Mouse (Mus musculus): ENCODE data around the gene Olfr20. TPM values are rescaled to one million over a fixed set of nuclear protein-coding genes. Genes with fewer than 3 reads are reported as not detected.
"Not testable (repeated sequence)": the region's sequence is repeated elsewhere in the genome, so short reads cannot be mapped to it uniquely, and the experiment has no call there.

Olfr20 gene
- not detected in 2 replicates for polyA plus RNA-seq (2015; fragmentation: Nextera tagmentation; extraction: Ambion mirVana)

GRCm38 (mm10) chr11:73350483-73350882 lies at the start of gene Olfr20:
Olfr20 (plus strand) TSS chr11:73350783.
- Histone ChIP-seq H3K9me3 (ENCODE audit: control insufficient read depth, low read length) (no peaks in the 10 kb centered on the region), H3K4me2 (ENCODE audit: low read depth, low read length) (no peak within 1 kb of the TSS), H3K27ac (ENCODE audit: low read length) (no peak within 1 kb of the TSS), H3K9ac (ENCODE audit: low read depth, low read length) (no peak within 1 kb of the TSS), H3K4me1 (ENCODE audit: control insufficient read depth, insufficient read depth, low read length) (no peaks in the 10 kb centered on the region), H3K27me3 (replicated peaks; ENCODE audit: control insufficient read depth, insufficient read depth, low read length) (no peaks in the 10 kb centered on the region), H3K36me3 (ENCODE audit: control insufficient read depth, insufficient read depth, low read length) (no peaks in the 10 kb centered on the region), H3K4me3 (ENCODE audit: low read length) (no peak within 1 kb of the TSS)
- ATAC-seq = no peak
- 47% methylated on average over 3 of the region's 3 CpGs for WGBS

DNA sequence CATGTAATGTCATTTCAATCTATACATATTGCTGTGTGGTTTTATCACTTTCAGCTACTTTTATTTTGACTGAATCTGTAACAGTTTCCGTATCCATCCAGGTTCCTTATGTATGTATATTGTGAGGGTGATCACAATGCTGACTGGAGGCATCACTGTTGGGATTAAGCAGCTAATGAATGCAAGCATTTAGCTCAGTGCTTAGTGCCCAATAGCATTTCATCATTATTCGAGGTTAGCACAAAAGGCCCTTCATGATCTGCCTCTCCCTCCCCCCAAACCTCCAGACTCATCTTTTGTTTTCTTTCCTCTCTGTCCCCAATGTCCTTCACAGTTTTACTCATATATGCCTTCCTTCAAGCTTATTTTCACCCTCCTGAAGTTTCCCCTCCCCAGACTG lies 47.5 kb upstream of the Olfr20 start:
- no peaks in the 10 kb centered on the region for H3K36me3 ChIP-seq (ENCODE audit: control insufficient read depth, insufficient read depth, low read length)
- no peaks in the 10 kb centered on the region for H3K9me3 ChIP-seq (ENCODE audit: control insufficient read depth, low read length)
- no peak overlapping the region for H3K9ac ChIP-seq (ENCODE audit: low read depth, low read length)
- no peak overlapping the region for H3K27ac ChIP-seq (ENCODE audit: low read length)
- WGBS = 63% methylated on average over 2 of the region's 2 CpGs
- no peaks in the 10 kb centered on the region for H3K4me1 ChIP-seq (ENCODE audit: control insufficient read depth, insufficient read depth, low read length)
- ATAC-seq = no peak
- H3K27me3 ChIP-seq (replicated peaks; ENCODE audit: control insufficient read depth, insufficient read depth, low read length) = no peaks in the 10 kb centered on the region
- no peak overlapping the region for H3K4me3 ChIP-seq (ENCODE audit: low read length)
- no peak overlapping the region for H3K4me2 ChIP-seq (ENCODE audit: low read depth, low read length)

- H3K27ac ChIP-seq (ENCODE audit: low read length) = no peak overlapping the region
- no peak for ATAC-seq
- no peaks in the 10 kb centered on the region for H3K4me1 ChIP-seq (ENCODE audit: control insufficient read depth, insufficient read depth, low read length)
- WGBS = 43% methylated on average over 3 of the region's 3 CpGs
- no peak overlapping the region for H3K4me3 ChIP-seq (ENCODE audit: low read length)
- H3K9me3 ChIP-seq (ENCODE audit: control insufficient read depth, low read length) = no peaks in the 10 kb centered on the region
- no peak overlapping the region for H3K9ac ChIP-seq (ENCODE audit: low read depth, low read length)
- no peak overlapping the region for H3K4me2 ChIP-seq (ENCODE audit: low read depth, low read length)
- H3K36me3 ChIP-seq (ENCODE audit: control insufficient read depth, insufficient read depth, low read length) = no peaks in the 10 kb centered on the region
- H3K27me3 ChIP-seq (replicated peaks; ENCODE audit: control insufficient read depth, insufficient read depth, low read length) = no peaks in the 10 kb centered on the region
Measured at GRCm38 (mm10) chr11:73315961-73316360, 34.6 kb upstream of the Olfr20 start.

- H3K4me2 ChIP-seq (ENCODE audit: low read depth, low read length); H3K9ac ChIP-seq (ENCODE audit: low read depth, low read length); ATAC-seq; H3K27ac ChIP-seq (ENCODE audit: low read length); H3K27me3 ChIP-seq (replicated peaks; ENCODE audit: control insufficient read depth, insufficient read depth, low read length); H3K9me3 ChIP-seq (ENCODE audit: control insufficient read depth, low read length); H3K4me1 ChIP-seq (ENCODE audit: control insufficient read depth, insufficient read depth, low read length); H3K36me3 ChIP-seq (ENCODE audit: control insufficient read depth, insufficient read depth, low read length); H3K4me3 ChIP-seq (ENCODE audit: low read length): not testable (repeated sequence)
- 73% methylated on average over 2 of the region's 2 CpGs for WGBS
Measured at GRCm38 (mm10) chr11:73318581-73318980, 32.0 kb upstream of the Olfr20 start.

GRCm38 (mm10) chr11:73321064-73321463 lies 29.5 kb upstream of the Olfr20 start:
- H3K36me3 ChIP-seq (ENCODE audit: control insufficient read depth, insufficient read depth, low read length); H3K4me2 ChIP-seq (ENCODE audit: low read depth, low read length); H3K27ac ChIP-seq (ENCODE audit: low read length); ATAC-seq; H3K4me3 ChIP-seq (ENCODE audit: low read length); H3K27me3 ChIP-seq (replicated peaks; ENCODE audit: control insufficient read depth, insufficient read depth, low read length); H3K4me1 ChIP-seq (ENCODE audit: control insufficient read depth, insufficient read depth, low read length); H3K9ac ChIP-seq (ENCODE audit: low read depth, low read length); H3K9me3 ChIP-seq (ENCODE audit: control insufficient read depth, low read length): not testable (repeated sequence)
- 90% methylated on average over 13 of the region's 13 CpGs for WGBS

GRCm38 (mm10) chr11:73323906-73324830 lies 26.4 kb upstream of the Olfr20 start:
- 63% methylated on average over 9 of the region's 9 CpGs for WGBS
- ATAC-seq = no peak; the same call in 1 of the 2 replicates
- H3K9me3 ChIP-seq (ENCODE audit: control insufficient read depth, low read length) = no peaks in the 10 kb centered on the region
- H3K4me1 ChIP-seq (ENCODE audit: control insufficient read depth, insufficient read depth, low read length) = 0 out of 2 replicates have a peak, but pooled peaks cover 6% of the 10 kb centered on the region
- H3K9ac ChIP-seq (ENCODE audit: low read depth, low read length) = no peak overlapping the region
- no peaks in the 10 kb centered on the region for H3K36me3 ChIP-seq (ENCODE audit: control insufficient read depth, insufficient read depth, low read length)
- no peaks in the 10 kb centered on the region for H3K27me3 ChIP-seq (replicated peaks; ENCODE audit: control insufficient read depth, insufficient read depth, low read length)
- no peak overlapping the region; the same call in 1 of the 2 replicates for H3K27ac ChIP-seq (ENCODE audit: low read length)
- no peak overlapping the region for H3K4me2 ChIP-seq (ENCODE audit: low read depth, low read length)
- H3K4me3 ChIP-seq (ENCODE audit: low read length) = no peak overlapping the region

DNA sequence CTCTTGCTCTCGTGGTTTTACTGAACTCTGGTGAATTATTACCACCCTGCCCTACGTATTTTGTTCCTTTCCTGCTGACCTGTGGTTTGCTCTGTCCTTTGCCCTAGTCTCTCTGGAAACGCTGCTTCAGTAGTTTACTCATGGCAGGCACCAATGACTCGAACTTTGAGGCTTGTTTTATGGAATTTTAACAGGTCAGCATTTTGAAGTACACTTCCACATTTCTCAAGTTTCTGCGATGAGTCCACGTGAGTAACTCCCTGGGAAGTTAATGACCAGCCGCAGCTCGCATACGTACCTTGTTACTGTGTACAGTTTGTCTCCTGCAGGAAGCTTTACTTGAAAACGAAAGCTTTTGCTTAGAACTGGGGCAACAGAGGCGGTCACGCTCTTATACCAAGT lies 24.1 kb upstream of the Olfr20 start:
- H3K36me3 ChIP-seq (ENCODE audit: control insufficient read depth, insufficient read depth, low read length) = no peaks in the 10 kb centered on the region
- no peak overlapping the region for H3K9ac ChIP-seq (ENCODE audit: low read depth, low read length)
- no peaks in the 10 kb centered on the region for H3K9me3 ChIP-seq (ENCODE audit: control insufficient read depth, low read length)
- peak; percentile 96 for ATAC-seq
- peak overlapping the region; percentile 23; the same call in 1 of the 2 replicates for H3K27ac ChIP-seq (ENCODE audit: low read length)
- no peaks in the 10 kb centered on the region for H3K27me3 ChIP-seq (replicated peaks; ENCODE audit: control insufficient read depth, insufficient read depth, low read length)
- H3K4me2 ChIP-seq (ENCODE audit: low read depth, low read length) = peak overlapping the region; percentile 26; the same call in 1 of the 2 replicates
- 0 out of 2 replicates have a peak, but pooled peaks cover 6% of the 10 kb centered on the region for H3K4me1 ChIP-seq (ENCODE audit: control insufficient read depth, insufficient read depth, low read length)
- WGBS = 23% methylated on average over 12 of the region's 12 CpGs
- peak overlapping the region; percentile 1; the same call in 1 of the 2 replicates for H3K4me3 ChIP-seq (ENCODE audit: low read length)

GRCm38 (mm10) chr11:73327361-73327760 lies 23.2 kb upstream of the Olfr20 start:
- Histone ChIP-seq H3K4me3 (ENCODE audit: low read length) (no peak overlapping the region), H3K36me3 (ENCODE audit: control insufficient read depth, insufficient read depth, low read length) (no peaks in the 10 kb centered on the region), H3K27ac (ENCODE audit: low read length) (no peak overlapping the region), H3K9me3 (ENCODE audit: control insufficient read depth, low read length) (no peaks in the 10 kb centered on the region), H3K4me2 (ENCODE audit: low read depth, low read length) (no peak overlapping the region), H3K27me3 (replicated peaks; ENCODE audit: control insufficient read depth, insufficient read depth, low read length) (no peaks in the 10 kb centered on the region), H3K9ac (ENCODE audit: low read depth, low read length) (no peak overlapping the region), H3K4me1 (ENCODE audit: control insufficient read depth, insufficient read depth, low read length) (0 out of 2 replicates have a peak, but pooled peaks cover 6% of the 10 kb centered on the region)
- peak; percentile 30; the same call in 1 of the 2 replicates for ATAC-seq
- WGBS = 53% methylated on average over 4 of the region's 4 CpGs

DNA sequence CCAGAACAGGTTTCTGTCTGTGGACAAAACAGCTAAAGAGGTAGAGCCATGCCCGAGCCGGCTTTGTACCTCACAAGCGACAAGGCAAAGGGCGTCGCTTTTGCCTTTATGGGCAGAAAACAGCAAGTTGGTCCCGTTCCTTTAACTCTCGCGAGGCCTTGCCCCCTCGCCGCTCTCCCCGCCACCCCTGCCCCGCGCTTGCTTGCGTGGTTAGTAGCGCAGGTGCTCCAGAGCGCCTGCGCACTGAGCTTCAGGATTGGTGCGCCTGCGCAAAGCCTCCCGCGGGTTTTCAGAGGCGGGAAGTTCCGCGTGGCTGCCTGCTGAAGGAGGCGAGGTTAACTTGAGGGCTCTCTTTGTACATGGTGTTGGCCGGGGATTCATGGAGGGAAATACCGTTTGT lies 21.1 kb upstream of the Olfr20 start, which contains the start of the genes Aspa, Gm49340 and Spata22:
Gene Aspa (minus strand): TSS at position 155 of the 400 bp plus-strand sequence.
Gene Gm49340 (plus strand): TSS at position 300 of the 400 bp plus-strand sequence.
Gene Spata22 (plus strand): TSS at position 300 of the 400 bp plus-strand sequence.
- no peak within 1 kb of the TSS for H3K4me3 ChIP-seq (ENCODE audit: low read length)
- no peak within 1 kb of the TSS for H3K9ac ChIP-seq (ENCODE audit: low read depth, low read length)
- no peak within 1 kb of the TSS for H3K4me2 ChIP-seq (ENCODE audit: low read depth, low read length)
- no peak for ATAC-seq
- no peaks in the 10 kb centered on the region for H3K36me3 ChIP-seq (ENCODE audit: control insufficient read depth, insufficient read depth, low read length)
- 78% methylated on average over 27 of the region's 27 CpGs for WGBS
- no peaks in the 10 kb centered on the region for H3K27me3 ChIP-seq (replicated peaks; ENCODE audit: control insufficient read depth, insufficient read depth, low read length)
- H3K27ac ChIP-seq (ENCODE audit: low read length) = no peak within 1 kb of the TSS
- H3K4me1 ChIP-seq (ENCODE audit: control insufficient read depth, insufficient read depth, low read length) = 0 out of 2 replicates have a peak, but pooled peaks cover 6% of the 10 kb centered on the region
- no peaks in the 10 kb centered on the region for H3K9me3 ChIP-seq (ENCODE audit: control insufficient read depth, low read length)
